Mouse (Mus musculus) hindbrain, embryonic 15.5 days (tissue): ENCODE data around the gene Slc35b1. TPM values are rescaled to one million over a fixed set of nuclear protein-coding genes. Genes with fewer than 3 reads are reported as not detected.

Experiments
- ATAC-seq: fragments of 200-750 bp; cut with Nextera tagmentation; 2 replicates; pipeline ENCODE4 v1.8.0; 2017; ENCODE audit warnings: low read depth, moderate number of reproducible peaks, moderate TSS enrichment; ENCODE audit not compliant: low FRiP score
- H3K27ac ChIP-seq: fragments of 300-500 bp; sonication (generic); replicated peaks from 2 replicates; pipeline ENCODE4 v1.5.1; 2015; ENCODE audit warnings: mild to moderate bottlenecking, inconsistent platforms
- H3K27me3 ChIP-seq: fragments of 300-500 bp; sonication (generic); 2 replicates; pipeline ENCODE4 v1.6.1; 2015; ENCODE audit warnings: control low read depth, inconsistent platforms
- H3K36me3 ChIP-seq: fragments of 300-500 bp; sonication (generic); 2 replicates; pipeline ENCODE4 v1.6.1; 2015; ENCODE audit warnings: control low read depth, inconsistent platforms
- H3K4me1 ChIP-seq: fragments of 300-500 bp; sonication (generic); replicated peaks from 2 replicates; pipeline ENCODE4 v1.6.1; 2015; ENCODE audit warnings: control low read depth, inconsistent platforms
- H3K4me2 ChIP-seq: fragments of 300-500 bp; sonication (generic); 2 replicates; pipeline ENCODE4 v1.6.1; 2015; ENCODE audit warnings: moderate library complexity, mild to moderate bottlenecking, inconsistent platforms
- H3K4me3 ChIP-seq: fragments of 300-500 bp; sonication (generic); 2 replicates; pipeline ENCODE4 v1.5.1; 2015; ENCODE audit warnings: mild to moderate bottlenecking, inconsistent platforms
- H3K9ac ChIP-seq: fragments of 300-500 bp; sonication (generic); 2 replicates; pipeline ENCODE4 v1.6.1; 2015; ENCODE audit warnings: inconsistent platforms
- H3K9me3 ChIP-seq: fragments of 300-500 bp; sonication (generic); 2 replicates; pipeline ENCODE4 v1.6.1; 2016; ENCODE audit warnings: control low read depth, inconsistent platforms
- WGBS: fragments of 180-500 bp; shearing (Covaris S2); methylation state at CpG from one replicate; pipeline ENCODE4 v1.1.7; 2015; 5-methylcytosine and 5-hydroxymethylcytosine counted together
- polyA plus RNA-seq: library from polyadenylated mRNA; unstranded; fragments of >200 nt; fragmentation: Nextera tagmentation; extraction: Ambion mirVana; gene quantifications from 2 replicates; pipeline ENCODE4 v1.2.1, GENCODE M21; 2015

Slc35b1 gene
- 137 and 140 TPM in 2 replicates for polyA plus RNA-seq

DNA sequence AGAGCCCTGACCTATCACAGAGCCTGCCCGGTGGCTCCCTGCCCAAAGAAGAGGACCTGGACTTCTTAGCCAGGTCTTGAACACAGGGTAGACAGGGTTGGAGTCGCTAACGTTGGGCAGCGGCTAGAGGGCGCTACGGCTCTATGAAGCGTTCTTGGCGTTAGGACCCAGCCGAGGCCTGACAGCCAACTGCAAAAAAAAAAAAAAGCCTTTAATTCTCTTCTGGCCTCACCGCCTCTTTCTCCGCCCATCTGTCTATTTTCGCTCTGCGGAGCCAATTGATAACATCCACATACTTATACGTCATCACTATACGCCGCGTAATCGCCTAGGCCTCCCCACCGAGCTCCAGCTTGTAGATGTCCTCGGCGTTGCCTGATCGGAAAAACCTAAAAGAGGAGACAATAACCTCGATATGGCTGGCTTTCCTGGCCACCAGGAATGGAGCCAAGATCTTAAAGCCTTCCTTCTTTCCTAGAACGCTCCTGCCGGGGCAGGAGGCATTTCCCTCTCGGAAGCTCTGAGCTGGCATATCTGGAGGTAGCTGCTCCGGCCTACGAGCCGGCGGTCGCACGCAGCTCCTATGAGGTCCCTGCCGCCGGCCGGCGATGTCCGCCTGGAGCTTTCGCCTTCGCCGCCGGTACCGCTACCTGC lies at the start of gene Slc35b1:
Slc35b1 (plus strand) TSS at position 374 of the 654 bp plus-strand sequence.
- Histone ChIP-seq H3K4me3 (peak within 1 kb of the TSS; percentile 72), H3K27ac (peak within 1 kb of the TSS; percentile 92), H3K27me3 (no peaks in the 10 kb centered on the region), H3K36me3 (peaks cover 22% of the 10 kb centered on the region), H3K9me3 (no peaks in the 10 kb centered on the region), H3K9ac (peak within 1 kb of the TSS; percentile 92), H3K4me1 (peaks cover 16% of the 10 kb centered on the region), H3K4me2 (peak within 1 kb of the TSS; percentile 56)
- peak; percentile 96 for ATAC-seq
- under 1% methylated on average over 42 of the region's 42 CpGs for WGBS

DNA sequence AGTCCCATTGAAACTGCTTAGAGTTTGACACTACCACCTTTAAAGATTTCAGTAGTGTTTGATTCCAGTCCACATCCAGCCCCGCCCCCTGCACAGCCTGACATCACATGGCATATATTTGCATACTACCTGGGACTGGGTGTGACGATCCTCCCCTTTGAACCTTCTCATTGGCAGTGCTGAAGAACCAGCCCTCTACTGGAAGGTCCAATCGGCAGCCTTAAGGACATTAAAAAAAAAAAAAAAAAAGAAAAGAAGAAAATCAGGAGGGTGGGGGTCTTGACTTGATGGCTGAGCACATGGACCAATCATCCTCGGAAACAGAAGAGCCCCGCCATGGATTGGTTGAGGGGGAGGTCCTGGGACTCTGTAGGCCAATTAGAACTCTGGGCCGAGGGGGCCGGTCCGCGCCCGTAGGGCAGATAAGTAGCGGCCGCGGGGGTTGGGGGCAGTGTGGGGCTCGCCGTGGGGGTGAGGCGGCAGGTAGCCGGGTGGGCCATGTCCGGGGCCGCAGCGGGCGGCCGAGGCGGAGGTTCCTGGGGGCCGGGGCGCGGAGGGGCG lies 47.8 kb upstream of the Slc35b1 start, which contains the start of gene Fam117a:
Fam117a (plus strand) TSS at position 451 of the 561 bp plus-strand sequence.
- 0% methylated on average over 27 of the region's 27 CpGs for WGBS
- ATAC-seq: peak; percentile 99
- H3K9ac ChIP-seq: peak within 1 kb of the TSS; percentile 72
- H3K9me3 ChIP-seq: no peaks in the 10 kb centered on the region
- no peak within 1 kb of the TSS for H3K27ac ChIP-seq
- 0 out of 2 replicates have a peak, but pooled peaks cover 3% of the 10 kb centered on the region for H3K27me3 ChIP-seq
- peak within 1 kb of the TSS; percentile 98 for H3K4me2 ChIP-seq
- peak within 1 kb of the TSS; percentile 92 for H3K4me3 ChIP-seq
- H3K36me3 ChIP-seq: no peaks in the 10 kb centered on the region
- H3K4me1 ChIP-seq: peaks cover 29% of the 10 kb centered on the region

GRCm38 (mm10) chr11:95337129-95337813 lies 47.2 kb upstream of the Slc35b1 start:
- under 1% methylated on average over 50 of the region's 50 CpGs for WGBS

DNA sequence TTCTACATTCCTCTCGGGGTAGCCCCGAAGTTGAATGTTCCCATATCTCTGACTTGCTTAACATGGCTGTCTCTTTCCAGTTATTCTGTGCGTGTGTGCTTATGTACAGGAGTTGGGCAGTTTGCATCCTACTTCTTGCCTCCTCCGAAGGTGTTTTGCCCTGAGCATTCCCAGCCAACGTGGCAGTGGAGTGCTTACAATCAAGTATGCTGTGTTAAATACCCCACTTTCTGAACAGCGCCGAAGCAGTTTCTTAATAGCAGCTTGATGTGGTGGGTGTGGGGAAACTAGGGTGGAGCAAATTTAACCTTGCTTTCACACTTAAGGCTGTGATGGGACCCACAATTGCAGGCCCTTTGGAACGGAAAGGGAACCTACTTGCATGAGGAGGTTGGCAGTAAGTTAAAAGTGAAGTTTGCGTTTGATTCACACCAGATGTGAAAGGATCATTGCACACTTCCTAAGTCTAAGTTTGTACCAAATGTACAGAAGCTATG lies 46.6 kb upstream of the Slc35b1 start:
- ATAC-seq: no peak
- 29% methylated on average over 9 of the region's 9 CpGs for WGBS
- H3K9me3 ChIP-seq: no peaks in the 10 kb centered on the region
- peak overlapping the region; percentile 98 for H3K4me2 ChIP-seq
- H3K36me3 ChIP-seq: no peaks in the 10 kb centered on the region
- H3K4me3 ChIP-seq: peak overlapping the region; percentile 92
- no peak overlapping the region for H3K9ac ChIP-seq
- no peak overlapping the region for H3K27ac ChIP-seq
- H3K4me1 ChIP-seq: peaks cover 29% of the 10 kb centered on the region
- H3K27me3 ChIP-seq: 0 out of 2 replicates have a peak, but pooled peaks cover 3% of the 10 kb centered on the region

More at GRCm38 (mm10) chr11:95337129-95337813, 47.2 kb upstream of the Slc35b1 start:
- peak; percentile 79 for ATAC-seq
- Histone ChIP-seq H3K27ac (no peak overlapping the region), H3K9ac (peak overlapping the region; percentile 72), H3K27me3 (0 out of 2 replicates have a peak, but pooled peaks cover 3% of the 10 kb centered on the region), H3K4me1 (peaks cover 29% of the 10 kb centered on the region), H3K4me2 (peak overlapping the region; percentile 98), H3K36me3 (no peaks in the 10 kb centered on the region), H3K4me3 (peak overlapping the region; percentile 92), H3K9me3 (no peaks in the 10 kb centered on the region)

DNA sequence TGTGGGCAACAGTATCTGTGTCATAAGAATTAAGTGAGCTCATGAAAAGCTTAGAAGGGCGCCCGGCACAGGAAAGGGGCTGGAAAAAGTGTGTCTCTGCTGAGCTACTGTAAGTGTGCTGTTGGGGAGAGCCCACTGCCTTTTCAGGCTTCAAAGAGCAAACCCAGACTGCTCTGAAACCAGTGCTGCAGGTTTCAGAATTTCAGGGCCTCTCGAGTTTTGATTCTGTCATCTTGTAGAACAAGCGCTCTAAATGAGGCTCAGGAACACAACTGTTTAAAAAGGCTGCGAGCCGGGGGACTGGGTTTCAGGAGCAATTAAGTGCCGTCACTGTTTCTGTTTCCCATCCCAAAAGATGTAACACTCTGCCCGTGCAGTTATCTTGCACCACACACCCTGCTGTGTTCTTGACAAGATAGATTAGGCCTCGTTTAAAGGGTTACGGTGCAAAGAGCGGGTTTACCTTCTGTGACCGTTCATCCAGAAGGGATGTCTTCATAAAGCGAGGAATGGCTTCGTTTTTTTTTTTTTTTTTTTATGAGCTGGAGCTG lies 44.9 kb upstream of the Slc35b1 start:
- H3K27ac ChIP-seq: no peak overlapping the region
- no peak overlapping the region for H3K4me3 ChIP-seq
- no peak overlapping the region for H3K9ac ChIP-seq
- no peaks in the 10 kb centered on the region for H3K36me3 ChIP-seq
- no peaks in the 10 kb centered on the region for H3K27me3 ChIP-seq
- peaks cover 29% of the 10 kb centered on the region for H3K4me1 ChIP-seq
- no peak for ATAC-seq
- 19% methylated on average over 14 of the region's 14 CpGs for WGBS
- no peaks in the 10 kb centered on the region for H3K9me3 ChIP-seq
- H3K4me2 ChIP-seq: peak overlapping the region; percentile 30

DNA sequence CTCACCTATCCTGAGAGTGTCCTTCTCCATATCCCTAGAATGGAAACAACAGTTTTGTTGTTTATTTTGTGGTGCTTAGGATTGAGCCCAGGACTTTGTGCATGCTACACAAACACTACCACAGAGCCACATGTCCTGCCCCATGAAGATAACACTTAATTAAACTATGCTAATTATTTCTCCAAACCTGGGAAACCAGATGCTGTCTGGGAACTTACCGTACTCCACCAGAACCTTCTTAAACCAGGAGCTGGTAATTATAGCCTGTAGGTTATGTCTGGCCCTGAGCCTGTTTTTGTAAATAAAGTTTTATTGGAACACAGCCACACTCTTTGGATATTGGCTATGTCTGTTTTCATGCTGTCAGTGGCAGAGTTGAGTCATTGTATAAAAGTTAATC lies 44.2 kb upstream of the Slc35b1 start:
- H3K4me2 ChIP-seq: no peak overlapping the region

GRCm38 (mm10) chr11:95340664-95341063 lies 43.8 kb upstream of the Slc35b1 start:
- Histone ChIP-seq H3K9me3 (no peaks in the 10 kb centered on the region), H3K4me3 (no peak overlapping the region), H3K4me1 (peaks cover 29% of the 10 kb centered on the region), H3K4me2 (no peak overlapping the region), H3K27me3 (no peaks in the 10 kb centered on the region), H3K27ac (no peak overlapping the region), H3K36me3 (no peaks in the 10 kb centered on the region), H3K9ac (no peak overlapping the region)
- WGBS: 35% methylated on average over 5 of the region's 5 CpGs
- ATAC-seq: no peak

More for the DNA sequence above, 44.2 kb upstream of the Slc35b1 start:
- WGBS: 69% methylated on average over 1 of the region's 1 CpGs
- no peak overlapping the region for H3K4me3 ChIP-seq
- no peaks in the 10 kb centered on the region for H3K9me3 ChIP-seq
- no peaks in the 10 kb centered on the region for H3K27me3 ChIP-seq
- H3K9ac ChIP-seq: no peak overlapping the region
- no peaks in the 10 kb centered on the region for H3K36me3 ChIP-seq
- peaks cover 29% of the 10 kb centered on the region for H3K4me1 ChIP-seq
- no peak for ATAC-seq
- H3K27ac ChIP-seq: no peak overlapping the region

DNA sequence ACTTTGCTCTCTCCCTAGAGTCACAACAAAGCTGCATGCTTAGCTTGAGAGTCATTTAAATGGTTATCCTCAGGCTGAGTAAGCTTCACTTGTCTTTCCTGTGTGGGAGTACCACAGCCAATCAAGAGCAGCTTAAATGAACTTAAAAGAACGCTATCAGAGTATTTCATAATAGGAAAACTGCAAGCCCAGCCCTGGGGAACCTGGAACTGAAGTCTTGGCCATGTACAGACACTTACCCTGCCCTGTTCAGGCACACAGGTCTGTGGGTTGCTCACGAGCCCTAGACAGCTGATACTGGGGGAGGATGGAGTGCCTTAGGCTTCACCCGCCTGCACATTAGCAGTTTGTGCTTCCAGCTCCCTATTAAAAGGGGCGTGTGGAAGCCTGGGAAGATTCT lies 41.3 kb upstream of the Slc35b1 start:
- Histone ChIP-seq H3K36me3 (no peaks in the 10 kb centered on the region), H3K27me3 (no peaks in the 10 kb centered on the region), H3K9me3 (no peaks in the 10 kb centered on the region), H3K9ac (no peak overlapping the region), H3K4me2 (no peak overlapping the region), H3K27ac (no peak overlapping the region), H3K4me3 (no peak overlapping the region), H3K4me1 (peaks cover 12% of the 10 kb centered on the region)
- 76% methylated on average over 4 of the region's 4 CpGs for WGBS
- no peak for ATAC-seq

DNA sequence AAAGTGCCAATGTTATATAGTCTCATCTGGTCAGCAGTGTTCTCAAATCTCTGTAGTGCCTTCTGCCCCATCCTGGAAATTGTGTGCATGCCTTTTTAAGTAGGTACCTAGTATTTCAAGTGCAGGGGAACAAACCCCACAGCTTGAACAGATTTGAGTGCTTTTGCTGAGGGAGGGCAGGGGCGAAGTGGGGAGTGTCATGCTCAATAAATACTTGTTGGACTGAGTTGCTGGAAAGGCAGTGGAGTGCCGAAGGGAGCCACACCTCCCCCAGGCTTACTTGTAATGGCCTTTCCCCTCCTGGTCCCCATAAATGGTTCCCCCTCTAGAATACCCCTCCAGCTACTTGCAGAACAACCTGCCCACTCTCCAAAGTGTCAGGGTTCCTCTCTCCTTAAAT lies 40.3 kb upstream of the Slc35b1 start:
- no peaks in the 10 kb centered on the region for H3K36me3 ChIP-seq
- H3K9me3 ChIP-seq: no peaks in the 10 kb centered on the region
- no peaks in the 10 kb centered on the region for H3K27me3 ChIP-seq
- H3K4me3 ChIP-seq: no peak overlapping the region
- peaks cover 10% of the 10 kb centered on the region for H3K4me1 ChIP-seq
- no peak overlapping the region for H3K9ac ChIP-seq
- no peak overlapping the region for H3K4me2 ChIP-seq
- ATAC-seq: no peak
- 79% methylated on average over 2 of the region's 2 CpGs for WGBS
- H3K27ac ChIP-seq: no peak overlapping the region

DNA sequence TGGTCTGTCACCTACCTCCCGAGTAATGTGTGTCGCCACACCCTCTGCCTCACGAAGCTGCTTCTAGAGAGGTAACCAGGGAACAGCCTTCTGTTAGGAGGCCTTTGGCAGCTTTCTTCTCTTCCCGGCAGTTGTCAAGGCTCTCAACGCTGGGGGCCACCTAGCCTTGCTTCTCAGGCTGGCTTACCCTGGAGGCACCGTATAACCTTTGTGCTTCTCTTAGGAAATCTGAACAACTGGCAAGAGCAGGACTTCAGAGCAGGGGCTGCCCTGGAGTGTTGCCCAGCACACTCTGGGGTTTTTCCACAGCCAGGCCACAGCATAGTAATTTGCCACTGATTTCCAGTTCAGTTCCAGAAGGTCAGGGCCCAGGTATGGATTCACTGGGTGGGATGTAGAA lies 34.2 kb upstream of the Slc35b1 start:
- H3K4me1 ChIP-seq: peaks cover 6% of the 10 kb centered on the region; the same call in 1 of the 2 replicates
- H3K36me3 ChIP-seq: no peaks in the 10 kb centered on the region
- no peak overlapping the region for H3K4me2 ChIP-seq
- no peak overlapping the region for H3K9ac ChIP-seq
- no peak overlapping the region for H3K4me3 ChIP-seq
- 73% methylated on average over 6 of the region's 6 CpGs for WGBS
- no peak for ATAC-seq
- H3K27me3 ChIP-seq: no peaks in the 10 kb centered on the region
- H3K27ac ChIP-seq: peak overlapping the region; percentile 17; the same call in 1 of the 2 replicates
- H3K9me3 ChIP-seq: no peaks in the 10 kb centered on the region

DNA sequence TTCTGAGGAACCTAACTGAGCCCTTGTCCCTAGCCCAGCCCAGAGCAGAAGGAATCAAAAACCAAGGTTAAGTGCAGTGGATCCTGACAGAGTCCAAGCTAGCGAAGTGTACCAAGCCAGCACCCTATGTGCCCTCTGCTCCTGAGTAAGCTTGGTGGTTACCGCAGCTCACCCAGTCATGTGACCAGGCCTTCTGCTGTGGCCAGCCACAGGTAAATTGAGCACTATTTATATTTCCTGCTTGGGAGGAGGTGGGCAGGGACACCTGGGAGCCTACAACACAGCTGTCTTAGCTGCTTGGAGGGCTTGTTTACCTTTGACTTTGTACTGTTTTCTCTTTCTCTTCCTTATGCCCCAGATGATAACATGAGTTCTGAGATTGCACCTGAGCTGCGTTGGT lies 33.5 kb upstream of the Slc35b1 start:
- peaks cover 6% of the 10 kb centered on the region; the same call in 1 of the 2 replicates for H3K4me1 ChIP-seq
- H3K4me3 ChIP-seq: no peak overlapping the region
- no peak for ATAC-seq
- no peak overlapping the region for H3K27ac ChIP-seq
- H3K4me2 ChIP-seq: no peak overlapping the region
- 92% methylated on average over 3 of the region's 3 CpGs for WGBS
- no peaks in the 10 kb centered on the region for H3K9me3 ChIP-seq
- H3K27me3 ChIP-seq: no peaks in the 10 kb centered on the region
- no peak overlapping the region for H3K9ac ChIP-seq
- no peaks in the 10 kb centered on the region for H3K36me3 ChIP-seq
